Mouse (Mus musculus): ENCODE measurements around the gene Htt. TPM values are rescaled to one million over a fixed set of nuclear protein-coding genes. Genes with fewer than 3 reads are reported as not detected.

The Htt gene
- polyA plus RNA-seq, 1 experiment from 2014 or later = 20.2 TPM

GRCm38 (mm10) chr5:34941710-34942470 lies 180.3 kb downstream of the Htt start:
- Histone ChIP-seq H3K9me3 (ENCODE audit: control insufficient read depth, low read length) (no peaks in the 10 kb centered on the region), H3K4me1 (replicated peaks; ENCODE audit: control insufficient read depth, insufficient read depth, low read length) (no peaks in the 10 kb centered on the region), H3K9ac (no peak overlapping the region), H3K4me3 (replicated peaks; ENCODE audit: low read length) (no peak overlapping the region), H3K36me3 (replicated peaks; ENCODE audit: control insufficient read depth, insufficient read depth) (no peaks in the 10 kb centered on the region), H3K27ac (peak overlapping the region; percentile 26), H3K27me3 (ENCODE audit: control insufficient read depth, insufficient read depth, low read length) (no peaks in the 10 kb centered on the region), H3K4me2 (replicated peaks) (no peak overlapping the region)
- DNase-seq (ENCODE audit: low spot score) (no peak), ATAC-seq (ENCODE audit: low FRiP score) (peak; percentile 51; the same call in 1 of the 2 replicates)
- 12% methylated on average over 10 of the region's 10 CpGs for WGBS

GRCm38 (mm10) chr5:34943428-34943827 lies 181.9 kb downstream of the Htt start:
- no peak for DNase-seq (ENCODE audit: low spot score)
- ATAC-seq (ENCODE audit: low FRiP score) = no peak
- no peaks in the 10 kb centered on the region for H3K36me3 ChIP-seq (replicated peaks; ENCODE audit: control insufficient read depth, insufficient read depth)
- H3K4me2 ChIP-seq (replicated peaks) = no peak overlapping the region
- no peak overlapping the region for H3K9ac ChIP-seq
- H3K27ac ChIP-seq = no peak overlapping the region
- no peaks in the 10 kb centered on the region for H3K27me3 ChIP-seq (ENCODE audit: control insufficient read depth, insufficient read depth, low read length)
- no peak overlapping the region for H3K4me3 ChIP-seq (replicated peaks; ENCODE audit: low read length)
- no peaks in the 10 kb centered on the region for H3K4me1 ChIP-seq (replicated peaks; ENCODE audit: control insufficient read depth, insufficient read depth, low read length)
- WGBS = 89% methylated on average over 3 of the region's 3 CpGs
- no peaks in the 10 kb centered on the region for H3K9me3 ChIP-seq (ENCODE audit: control insufficient read depth, low read length)

DNA sequence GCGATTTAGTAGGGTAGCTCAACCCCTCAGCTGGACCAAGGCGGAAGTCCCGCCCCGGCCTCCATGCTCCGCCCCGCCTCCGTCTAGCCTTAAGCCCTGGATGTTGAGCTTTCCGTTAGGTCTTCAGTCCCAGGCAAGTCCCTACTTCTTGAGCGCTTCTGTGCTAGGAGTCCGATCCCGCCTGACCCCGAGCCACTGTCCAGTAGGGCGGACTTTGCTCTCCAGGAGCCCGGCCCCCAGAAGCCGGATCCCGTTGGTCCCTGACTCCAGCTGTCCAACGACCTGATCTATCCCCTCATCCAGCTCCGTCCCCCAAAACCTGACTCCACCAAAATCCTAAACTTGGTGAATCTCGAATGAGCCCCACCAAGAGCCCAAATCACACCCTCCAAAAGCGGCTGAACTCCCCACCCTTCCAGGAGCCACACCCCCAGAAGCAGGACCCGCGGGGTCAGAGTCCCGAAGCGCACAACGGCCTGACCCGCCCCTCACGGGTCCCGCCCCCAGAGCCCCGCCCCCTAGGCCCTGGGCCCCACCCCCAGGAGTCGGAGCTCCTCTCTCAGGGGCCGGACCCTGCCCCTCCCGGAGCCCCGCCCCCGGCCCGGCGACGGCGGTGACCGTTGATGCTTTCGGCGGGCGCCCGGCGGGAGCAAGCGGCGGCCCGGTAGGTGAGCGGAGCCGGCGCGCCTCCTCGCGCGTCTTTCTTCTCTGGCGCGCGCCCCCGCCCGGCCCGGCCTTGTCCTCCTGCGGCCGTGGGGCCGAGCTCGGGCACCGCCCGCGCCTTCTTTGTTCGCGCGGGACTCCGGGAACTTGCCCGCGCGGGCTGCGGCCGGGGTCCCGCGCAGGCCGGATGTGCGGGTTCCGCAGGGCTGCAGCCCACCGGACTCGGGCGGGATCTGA lies 187.6 kb downstream of the Htt start, which contains the start of gene Rgs12:
Gene Rgs12 (plus strand): TSS at position 585 of the 900 bp plus-strand sequence.
- Histone ChIP-seq H3K4me3 (replicated peaks; ENCODE audit: low read length) (peak within 1 kb of the TSS; percentile 82), H3K27me3 (ENCODE audit: control insufficient read depth, insufficient read depth, low read length) (no peaks in the 10 kb centered on the region), H3K9ac (peak within 1 kb of the TSS; percentile 93), H3K27ac (peak within 1 kb of the TSS; percentile 92), H3K4me2 (replicated peaks) (peak within 1 kb of the TSS; percentile 68), H3K9me3 (ENCODE audit: control insufficient read depth, low read length) (0 out of 2 replicates have a peak, but pooled peaks cover 4% of the 10 kb centered on the region), H3K36me3 (replicated peaks; ENCODE audit: control insufficient read depth, insufficient read depth) (no peaks in the 10 kb centered on the region), H3K4me1 (replicated peaks; ENCODE audit: control insufficient read depth, insufficient read depth, low read length) (peaks cover 24% of the 10 kb centered on the region)
- ATAC-seq (ENCODE audit: low FRiP score) (peak; percentile 90), DNase-seq (ENCODE audit: low spot score) (peak; percentile 71)
- under 1% methylated on average over 81 of the region's 84 CpGs for WGBS

- H3K27ac ChIP-seq = peak overlapping the region; percentile 92
- under 1% methylated on average over 12 of the region's 12 CpGs for WGBS
- peaks cover 30% of the 10 kb centered on the region for H3K4me1 ChIP-seq (replicated peaks; ENCODE audit: control insufficient read depth, insufficient read depth, low read length)
- peak overlapping the region; percentile 68 for H3K4me2 ChIP-seq (replicated peaks)
- H3K9ac ChIP-seq = peak overlapping the region; percentile 93
- no peak for DNase-seq (ENCODE audit: low spot score)
- H3K27me3 ChIP-seq (ENCODE audit: control insufficient read depth, insufficient read depth, low read length) = no peaks in the 10 kb centered on the region
- 0 out of 2 replicates have a peak, but pooled peaks cover 4% of the 10 kb centered on the region for H3K9me3 ChIP-seq (ENCODE audit: control insufficient read depth, low read length)
- peak; percentile 58 for ATAC-seq (ENCODE audit: low FRiP score)
- no peaks in the 10 kb centered on the region for H3K36me3 ChIP-seq (replicated peaks; ENCODE audit: control insufficient read depth, insufficient read depth)
- peak overlapping the region; percentile 82 for H3K4me3 ChIP-seq (replicated peaks; ENCODE audit: low read length)
Observed at GRCm38 (mm10) chr5:34949769-34950211, 188.2 kb downstream of the Htt start.

GRCm38 (mm10) chr5:34950486-34951160 lies 189.1 kb downstream of the Htt start:
- H3K27me3 ChIP-seq (ENCODE audit: control insufficient read depth, insufficient read depth, low read length) = no peaks in the 10 kb centered on the region
- H3K27ac ChIP-seq = peak overlapping the region; percentile 92
- DNase-seq (ENCODE audit: low spot score) (no peak), ATAC-seq (ENCODE audit: low FRiP score) (no peak)
- peak overlapping the region; percentile 68 for H3K4me2 ChIP-seq (replicated peaks)
- 54% methylated on average over 6 of the region's 6 CpGs for WGBS
- H3K9ac ChIP-seq = peak overlapping the region; percentile 93
- H3K4me1 ChIP-seq (replicated peaks; ENCODE audit: control insufficient read depth, insufficient read depth, low read length) = peaks cover 38% of the 10 kb centered on the region
- no peaks in the 10 kb centered on the region for H3K36me3 ChIP-seq (replicated peaks; ENCODE audit: control insufficient read depth, insufficient read depth)
- H3K4me3 ChIP-seq (replicated peaks; ENCODE audit: low read length) = peak overlapping the region; percentile 82
- H3K9me3 ChIP-seq (ENCODE audit: control insufficient read depth, low read length) = 0 out of 2 replicates have a peak, but pooled peaks cover 4% of the 10 kb centered on the region

GRCm38 (mm10) chr5:34951161-34951834 lies 189.8 kb downstream of the Htt start:
- H3K9ac ChIP-seq = peak overlapping the region; percentile 93
- no peaks in the 10 kb centered on the region for H3K36me3 ChIP-seq (replicated peaks; ENCODE audit: control insufficient read depth, insufficient read depth)
- peak; percentile 44 for DNase-seq (ENCODE audit: low spot score)

GRCm38 (mm10) chr5:34954508-34954907 lies 193.0 kb downstream of the Htt start:
- peaks cover 59% of the 10 kb centered on the region for H3K4me1 ChIP-seq (replicated peaks; ENCODE audit: control insufficient read depth, insufficient read depth, low read length)
- 0 out of 2 replicates have a peak, but pooled peaks cover 4% of the 10 kb centered on the region for H3K9me3 ChIP-seq (ENCODE audit: control insufficient read depth, low read length)
- no peak overlapping the region for H3K9ac ChIP-seq
- no peaks in the 10 kb centered on the region for H3K27me3 ChIP-seq (ENCODE audit: control insufficient read depth, insufficient read depth, low read length)
- H3K4me2 ChIP-seq (replicated peaks) = no peak overlapping the region
- no peak for ATAC-seq (ENCODE audit: low FRiP score)
- no peak overlapping the region for H3K27ac ChIP-seq
- no peak for DNase-seq (ENCODE audit: low spot score)
- 57% methylated on average over 6 of the region's 6 CpGs for WGBS
- no peak overlapping the region for H3K4me3 ChIP-seq (replicated peaks; ENCODE audit: low read length)
- no peaks in the 10 kb centered on the region for H3K36me3 ChIP-seq (replicated peaks; ENCODE audit: control insufficient read depth, insufficient read depth)

More at GRCm38 (mm10) chr5:34951161-34951834, 189.8 kb downstream of the Htt start:
- ATAC-seq (ENCODE audit: low FRiP score) = no peak
- H3K4me3 ChIP-seq (replicated peaks; ENCODE audit: low read length) = peak overlapping the region; percentile 82; the same call in 1 of the 2 replicates
- peak overlapping the region; percentile 68 for H3K4me2 ChIP-seq (replicated peaks)
- peak overlapping the region; percentile 92 for H3K27ac ChIP-seq
- peaks cover 45% of the 10 kb centered on the region for H3K4me1 ChIP-seq (replicated peaks; ENCODE audit: control insufficient read depth, insufficient read depth, low read length)
- H3K9me3 ChIP-seq (ENCODE audit: control insufficient read depth, low read length) = 0 out of 2 replicates have a peak, but pooled peaks cover 4% of the 10 kb centered on the region
- H3K27me3 ChIP-seq (ENCODE audit: control insufficient read depth, insufficient read depth, low read length) = no peaks in the 10 kb centered on the region
- 87% methylated on average over 8 of the region's 8 CpGs for WGBS

DNA sequence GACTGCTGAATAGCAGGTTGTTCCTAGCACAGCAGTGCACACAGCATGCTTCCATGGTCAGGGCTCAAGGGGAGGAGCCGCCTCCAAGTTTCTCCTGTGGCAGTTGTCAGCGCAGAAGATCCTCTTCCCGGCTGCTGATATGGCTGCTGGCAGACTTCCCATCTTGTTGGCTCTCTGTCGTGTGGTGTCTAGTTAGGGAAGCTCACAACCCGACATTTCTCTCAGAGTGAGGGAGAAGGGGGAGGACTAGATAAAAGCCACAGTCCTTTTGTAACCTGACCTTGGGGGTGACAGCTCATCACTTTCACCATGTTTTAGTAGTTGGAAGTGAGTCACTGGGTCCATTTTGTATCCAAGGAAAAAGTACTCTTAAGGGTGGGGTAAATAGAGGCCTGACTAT lies 194.1 kb downstream of the Htt start:
- no peak for ATAC-seq (ENCODE audit: low FRiP score)
- H3K4me1 ChIP-seq (replicated peaks; ENCODE audit: control insufficient read depth, insufficient read depth, low read length) = peaks cover 53% of the 10 kb centered on the region
- DNase-seq (ENCODE audit: low spot score) = no peak

More for the DNA sequence above, 194.1 kb downstream of the Htt start:
- Histone ChIP-seq H3K27ac (no peak overlapping the region), H3K4me3 (replicated peaks; ENCODE audit: low read length) (no peak overlapping the region), H3K36me3 (replicated peaks; ENCODE audit: control insufficient read depth, insufficient read depth) (no peaks in the 10 kb centered on the region), H3K9me3 (ENCODE audit: control insufficient read depth, low read length) (0 out of 2 replicates have a peak, but pooled peaks cover 4% of the 10 kb centered on the region), H3K9ac (no peak overlapping the region), H3K4me2 (replicated peaks) (no peak overlapping the region), H3K27me3 (ENCODE audit: control insufficient read depth, insufficient read depth, low read length) (no peaks in the 10 kb centered on the region)
- 48% methylated on average over 5 of the region's 5 CpGs for WGBS
